Mouse (Mus musculus) C2C12 (cell line): ENCODE results near the gene Cyp26c1. TPM values are rescaled to one million over a fixed set of nuclear protein-coding genes. Genes with fewer than 3 reads are reported as not detected.

Experiments
- H3K27me3 ChIP-seq: one replicate; pipeline ENCODE4 v1.6.1; 2011; ENCODE audit not compliant: control insufficient read depth, insufficient read depth, insufficient read length
- H3K36me3 ChIP-seq: one replicate; pipeline ENCODE4 v1.6.1; 2011; ENCODE audit not compliant: control insufficient read depth, insufficient read depth
- H3K4me3 ChIP-seq: one replicate; pipeline ENCODE4 v1.5.1; 2011; ENCODE audit warnings: mild to moderate bottlenecking, control low read depth; ENCODE audit not compliant: poor library complexity, insufficient read depth, severe bottlenecking
- H3K79me2 ChIP-seq: one replicate; pipeline ENCODE4 v1.6.1; 2011; ENCODE audit not compliant: control insufficient read depth, insufficient read depth
- H3K79me3 ChIP-seq: one replicate; pipeline ENCODE4 v1.6.1; 2011; ENCODE audit warnings: low read depth, control low read depth
- H3ac ChIP-seq: one replicate; pipeline ENCODE3; 2011; ENCODE audit warnings: low read depth; ENCODE audit not compliant: control insufficient read depth, insufficient read length
- CEBPB ChIP-seq: IDR thresholded peaks from one replicate; pipeline ENCODE4 v1.6.1; 2011; ENCODE audit warnings: low read depth, mild to moderate bottlenecking, control low read depth, moderate library complexity
- CTCF ChIP-seq: IDR thresholded peaks from one replicate; pipeline ENCODE4 v1.5.1; 2011; ENCODE audit not compliant: control insufficient read depth, insufficient read depth, insufficient read length
- FOSL1 ChIP-seq: IDR thresholded peaks from one replicate; pipeline ENCODE4 v1.8.0; 2011; ENCODE audit warnings: mild to moderate bottlenecking, low read length; ENCODE audit not compliant: poor library complexity, insufficient read depth, severe bottlenecking
- MAX ChIP-seq: IDR thresholded peaks from one replicate; pipeline ENCODE4 v1.6.1; 2011; ENCODE audit warnings: mild to moderate bottlenecking, control low read depth
- MYOD1 ChIP-seq: IDR thresholded peaks from one replicate; pipeline ENCODE4 v1.6.1; 2011; ENCODE audit warnings: low read depth; ENCODE audit not compliant: control insufficient read depth, insufficient read length
- MYOG ChIP-seq: IDR thresholded peaks from one replicate; pipeline ENCODE4 v1.6.1; 2011; ENCODE audit not compliant: control insufficient read depth, insufficient read length; ENCODE audit errors: extremely low read depth
- USF1 ChIP-seq: IDR thresholded peaks from one replicate; pipeline ENCODE4 v1.6.1; 2011; ENCODE audit warnings: low read depth, mild to moderate bottlenecking, control low read depth, moderate library complexity
- polyA plus RNA-seq: library from polyadenylated mRNA; unstranded; fragments of >200 nt; fragmentation: generic; extraction: Trizol; gene quantifications from one replicate; pipeline ENCODE4 v1.2.1, GENCODE M21; 2012; ENCODE audit warnings: missing spikeins

Gene Cyp26c1
- polyA plus RNA-seq, 1 experiment, result 0.05 TPM

DNA sequence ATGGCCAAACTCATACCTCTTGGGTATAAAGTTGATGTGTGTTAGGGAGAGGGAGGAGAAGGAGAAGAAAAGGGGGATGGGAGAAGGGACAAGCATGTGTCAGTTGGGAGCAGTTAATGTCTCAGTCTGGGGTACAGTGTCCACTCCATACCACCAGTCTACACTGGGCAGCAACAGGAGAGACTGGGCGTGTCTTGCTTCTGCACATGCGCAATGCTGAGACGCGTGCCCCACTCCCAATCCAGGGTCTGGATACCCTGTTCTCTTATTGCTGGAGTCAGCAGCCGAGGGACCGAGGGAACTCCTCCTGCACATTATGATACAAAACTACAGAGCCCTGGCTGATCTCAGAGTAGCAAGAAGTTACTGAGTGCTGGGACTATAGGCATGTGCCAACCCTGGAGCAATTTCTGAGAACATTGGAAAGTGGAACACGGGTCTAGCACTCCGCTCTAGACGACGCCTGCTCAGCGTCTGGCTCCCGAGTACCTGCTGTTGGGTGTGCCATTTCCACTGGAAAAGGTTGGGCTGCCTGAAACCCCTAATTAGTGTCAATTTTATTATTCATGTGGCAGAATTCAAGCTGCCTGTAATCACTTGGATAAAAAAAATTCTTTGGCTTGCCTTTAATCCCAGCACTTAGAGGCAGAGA, 31.3 kb downstream of the Cyp26c1 start:
- H3ac ChIP-seq, result no peak overlapping the region
- H3K79me3 ChIP-seq, result no peaks in the 10 kb centered on the region
- H3K36me3 ChIP-seq, result no peaks in the 10 kb centered on the region
- H3K79me2 ChIP-seq, result no peaks in the 10 kb centered on the region
- H3K4me3 ChIP-seq, result no peak overlapping the region
- H3K27me3 ChIP-seq, result no peaks in the 10 kb centered on the region
- TF ChIP-seq CEBPB (no peak), USF1 (no peak), CTCF (no peak), MYOG (no peak), MYOD1 (no peak), FOSL1 (no peak), MAX (no peak)

DNA sequence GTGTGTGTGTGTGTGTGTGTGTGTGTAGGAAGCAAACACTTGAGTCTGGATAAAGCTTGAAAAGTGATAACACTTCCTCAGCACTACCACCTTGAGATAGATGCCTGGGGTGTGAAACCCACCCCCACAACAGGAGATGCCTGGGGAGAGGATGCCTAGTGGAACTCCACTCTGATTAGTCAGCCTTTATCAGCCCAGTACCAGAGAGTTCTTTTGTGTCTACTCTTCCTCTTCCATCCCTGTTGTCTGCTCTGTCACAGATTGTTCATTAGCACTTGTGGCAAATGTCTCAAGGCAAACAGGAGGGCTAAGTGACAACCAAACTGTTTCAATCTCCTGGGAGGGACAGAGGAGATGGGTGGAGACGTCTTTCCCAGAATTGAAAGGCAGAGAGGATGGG, 33.8 kb downstream of the Cyp26c1 start:
- Histone ChIP-seq H3K4me3 (no peak overlapping the region), H3K36me3 (no peaks in the 10 kb centered on the region), H3ac (no peak overlapping the region), H3K79me3 (no peaks in the 10 kb centered on the region), H3K79me2 (no peaks in the 10 kb centered on the region), H3K27me3 (peaks cover 3% of the 10 kb centered on the region)
- TF ChIP-seq CEBPB (no peak), MAX (no peak)

DNA sequence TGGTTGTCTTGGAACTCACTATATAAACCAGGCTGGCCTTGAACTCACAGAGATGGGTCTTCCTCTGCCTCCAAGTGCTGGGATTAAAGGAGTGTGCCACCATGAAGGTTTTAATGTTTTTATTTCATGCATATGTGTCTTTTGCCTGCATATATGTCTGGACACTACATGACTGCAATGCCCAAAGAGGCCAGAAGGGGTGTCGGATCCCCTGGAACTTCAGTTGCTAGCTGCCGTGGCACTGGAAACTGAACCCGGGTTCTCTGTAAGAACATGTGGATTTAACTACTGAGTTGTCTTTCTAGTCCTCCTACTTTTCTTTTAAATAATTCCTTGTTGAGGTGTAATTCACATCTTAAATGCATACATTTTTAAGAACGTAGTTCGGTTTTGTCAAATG, 39.2 kb downstream of the Cyp26c1 start:
- H3K36me3 ChIP-seq, result no peaks in the 10 kb centered on the region
- no peak overlapping the region for H3ac ChIP-seq
- no peaks in the 10 kb centered on the region for H3K79me2 ChIP-seq
- TF ChIP-seq MAX (no peak), MYOG (no peak), MYOD1 (no peak), CEBPB (no peak), FOSL1 (no peak)
- peaks cover 3% of the 10 kb centered on the region for H3K27me3 ChIP-seq
- no peaks in the 10 kb centered on the region for H3K79me3 ChIP-seq
- H3K4me3 ChIP-seq, result no peak overlapping the region

DNA sequence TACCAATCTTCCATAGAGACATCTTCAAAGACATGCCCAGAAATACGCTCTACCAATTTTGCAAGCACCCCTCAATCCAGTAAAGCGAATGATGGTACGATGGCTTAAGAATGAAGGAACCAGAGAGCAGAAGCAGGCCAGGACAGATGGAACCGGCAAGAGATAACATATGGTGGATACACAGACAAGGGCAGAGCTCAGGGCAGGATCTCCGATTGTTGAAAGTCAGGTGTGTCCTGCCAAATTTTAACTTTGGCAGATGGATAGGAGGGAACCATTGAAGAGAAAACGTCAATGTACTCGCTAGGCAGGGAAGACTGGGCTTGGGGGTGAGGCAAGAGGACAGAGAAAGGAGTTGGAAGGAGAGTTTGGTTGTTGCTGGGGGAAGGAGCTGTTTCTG, 41.2 kb downstream of the Cyp26c1 start:
- Histone ChIP-seq H3K4me3 (no peak overlapping the region), H3K27me3 (peaks cover 3% of the 10 kb centered on the region), H3ac (no peak overlapping the region), H3K36me3 (no peaks in the 10 kb centered on the region), H3K79me2 (no peaks in the 10 kb centered on the region), H3K79me3 (no peaks in the 10 kb centered on the region)
- no peak for TF ChIP-seq MYOD1
- no peak for TF ChIP-seq FOSL1
- TF ChIP-seq MYOG, result no peak
- TF ChIP-seq MAX, result no peak
- TF ChIP-seq USF1, result no peak
- TF ChIP-seq CEBPB, result no peak
- no peak for TF ChIP-seq CTCF

DNA sequence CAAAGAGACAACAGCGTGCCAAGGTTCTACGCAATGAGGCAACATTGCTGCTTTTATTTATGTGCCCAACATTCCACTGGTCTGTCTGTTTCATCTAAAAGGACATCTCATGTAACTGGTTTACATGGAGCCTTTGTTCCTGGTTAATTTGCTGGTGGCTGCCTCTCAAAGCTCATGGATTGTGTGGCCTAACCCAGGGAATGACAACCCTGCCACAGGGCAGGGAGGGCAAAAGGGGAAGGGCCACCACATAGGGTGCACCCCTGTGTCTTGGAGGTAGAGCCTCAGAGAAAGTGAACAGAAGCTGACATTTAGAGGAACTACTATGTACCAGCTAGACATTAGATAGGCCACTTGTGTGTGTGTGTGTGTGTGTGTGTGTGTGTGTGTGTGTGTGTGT, 42.0 kb downstream of the Cyp26c1 start:
- H3K79me3 ChIP-seq, result no peaks in the 10 kb centered on the region
- H3K27me3 ChIP-seq, result peaks cover 3% of the 10 kb centered on the region
- no peaks in the 10 kb centered on the region for H3K79me2 ChIP-seq
- no peak overlapping the region for H3ac ChIP-seq
- no peaks in the 10 kb centered on the region for H3K36me3 ChIP-seq
- TF ChIP-seq FOSL1 (no peak), MYOG (no peak), MYOD1 (no peak), CTCF (no peak), CEBPB (no peak), MAX (no peak), USF1 (no peak)
- H3K4me3 ChIP-seq, result no peak overlapping the region

DNA sequence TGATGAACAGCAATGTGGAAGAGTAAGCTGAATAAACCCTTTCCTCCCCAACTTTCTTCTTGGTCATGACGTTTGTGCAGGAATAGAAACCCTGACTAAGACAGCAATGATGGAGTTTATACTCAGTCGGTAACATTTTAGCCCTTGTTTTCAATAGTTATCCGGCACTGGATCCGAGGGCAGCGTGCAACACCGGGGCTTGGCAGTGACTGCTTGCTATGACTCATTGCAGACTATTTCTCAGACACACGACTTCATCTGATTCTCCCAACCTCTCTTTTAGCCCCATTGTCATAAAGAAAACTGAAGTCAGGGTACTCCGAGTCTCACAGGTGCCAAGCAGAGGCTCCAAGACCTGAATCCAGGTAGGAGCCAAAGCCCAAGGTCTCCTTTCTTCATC, 50.0 kb downstream of the Cyp26c1 start:
- TF ChIP-seq MAX (no peak), USF1 (no peak), FOSL1 (no peak), CTCF (no peak), MYOD1 (no peak), MYOG (no peak), CEBPB (no peak)
- no peaks in the 10 kb centered on the region for H3K36me3 ChIP-seq
- H3K79me2 ChIP-seq, result no peaks in the 10 kb centered on the region
- no peak overlapping the region for H3ac ChIP-seq
- no peaks in the 10 kb centered on the region for H3K27me3 ChIP-seq
- H3K4me3 ChIP-seq, result no peak overlapping the region
- H3K79me3 ChIP-seq, result no peaks in the 10 kb centered on the region
